Mouse (Mus musculus) monocyte, adult 5-6 weeks (primary cell): ENCODE data around the gene Fam104a. TPM values are rescaled to one million over a fixed set of nuclear protein-coding genes. Genes with fewer than 3 reads are reported as not detected.

ENCODE experiments used
- ATAC-seq: fragments of 153-309, 156-312 bp; replicated peaks from 2 replicates; pipeline ENCODE4 v1.8.0; 2017; ENCODE audit warnings: mild to moderate bottlenecking; ENCODE audit not compliant: low TSS enrichment, insufficient number of reproducible peaks, severe bottlenecking, poor library complexity, low FRiP score
- total RNA-seq: library from RNA; stranded (forward); fragments of 200-1000, 200-491, 200-594 nt; gene quantifications from 3 replicates; pipeline ENCODE4 v1.2.3, GENCODE M21; 2017

Gene Fam104a
- 17.2 to 28.1 TPM (median 27.7 TPM) in 3 replicates for total RNA-seq

DNA sequence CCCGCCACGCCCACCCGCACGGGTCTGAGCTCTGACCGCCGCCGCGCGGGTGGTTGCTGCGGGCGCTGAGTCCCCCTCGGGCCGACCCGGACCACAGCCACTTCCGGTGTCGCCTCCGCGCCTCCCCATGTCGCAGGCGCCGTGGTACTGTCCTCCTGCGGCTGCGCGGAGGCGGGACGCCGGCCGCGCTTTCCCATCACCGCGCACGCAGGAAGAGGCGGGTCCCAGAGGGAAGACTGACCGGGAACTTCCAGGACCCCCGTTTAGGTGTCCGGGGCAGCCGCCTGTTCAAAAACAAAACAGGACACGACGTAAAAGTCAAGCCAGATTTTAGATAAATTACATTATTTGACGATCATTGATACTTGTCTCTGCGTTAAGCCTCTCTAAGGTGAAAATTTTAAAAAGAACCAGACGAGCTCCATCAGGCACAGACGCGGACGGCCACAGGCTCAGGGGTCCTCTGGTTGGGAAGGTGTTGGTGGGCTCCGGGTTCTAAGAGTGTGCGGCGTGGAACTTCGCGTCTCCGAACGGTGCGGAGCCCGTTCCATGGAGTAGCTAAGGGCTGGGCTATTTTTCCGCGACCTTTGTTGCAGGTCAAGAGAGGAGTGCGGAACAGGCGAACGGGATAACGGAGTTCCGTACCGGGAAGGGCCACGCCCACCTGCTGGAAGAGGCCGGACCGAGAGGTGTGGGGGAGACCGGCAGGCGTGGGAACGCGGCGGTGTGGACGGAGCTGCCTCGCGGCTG, at the start of gene Fam104a, which contains the start of gene D11Wsu47e:
TSS of gene Fam104a (minus strand) at position 199 of the 750 bp plus-strand sequence.
TSS of gene D11Wsu47e (plus strand) at position 456 of the 750 bp plus-strand sequence.
- ATAC-seq = peak; percentile 83

GRCm38 (mm10) chr11:113731945-113732612, 48.1 kb upstream of the Fam104a start:
- no peak for ATAC-seq

DNA sequence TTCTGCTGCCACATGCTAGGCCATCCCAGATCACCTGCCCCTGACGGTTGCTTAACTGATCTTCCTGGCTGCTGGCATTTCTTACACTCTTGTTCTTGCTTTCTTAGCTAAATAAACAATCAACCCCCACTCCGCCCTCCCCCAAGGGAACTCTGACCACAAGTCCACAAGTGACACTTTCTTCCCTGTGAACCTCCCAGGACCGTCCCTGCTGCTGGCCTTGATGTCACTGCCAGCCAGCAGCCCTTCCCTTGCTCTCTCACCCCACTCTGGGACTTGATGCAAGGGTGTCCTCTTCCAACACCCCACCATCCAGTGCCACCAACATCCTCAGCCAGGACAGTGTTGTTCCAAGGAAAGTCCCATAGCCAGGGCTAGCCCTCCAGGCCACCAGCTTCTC, 46.9 kb upstream of the Fam104a start:
- no peak for ATAC-seq

DNA sequence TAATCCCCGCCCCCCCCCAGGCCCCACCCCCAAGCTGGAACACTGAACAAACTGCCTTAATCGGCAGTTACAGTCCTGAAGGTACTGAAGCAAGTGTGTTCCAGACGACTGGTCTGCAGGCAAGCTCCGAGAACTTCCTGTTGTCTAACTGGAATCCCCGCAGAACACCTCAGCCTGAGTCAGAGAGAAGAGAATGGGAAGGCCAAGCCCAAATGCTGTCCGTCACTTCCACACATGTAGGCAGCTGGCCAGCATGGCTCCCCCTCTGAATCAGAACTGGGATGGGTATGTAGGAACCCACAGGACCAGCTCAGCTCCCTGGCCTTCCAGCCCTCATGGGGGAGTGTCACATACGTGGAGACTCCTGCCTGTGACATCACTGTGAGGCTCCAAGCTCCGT, 46.0 kb upstream of the Fam104a start:
- ATAC-seq = no peak

GRCm38 (mm10) chr11:113729239-113729638, 45.3 kb upstream of the Fam104a start:
- ATAC-seq = no peak

DNA sequence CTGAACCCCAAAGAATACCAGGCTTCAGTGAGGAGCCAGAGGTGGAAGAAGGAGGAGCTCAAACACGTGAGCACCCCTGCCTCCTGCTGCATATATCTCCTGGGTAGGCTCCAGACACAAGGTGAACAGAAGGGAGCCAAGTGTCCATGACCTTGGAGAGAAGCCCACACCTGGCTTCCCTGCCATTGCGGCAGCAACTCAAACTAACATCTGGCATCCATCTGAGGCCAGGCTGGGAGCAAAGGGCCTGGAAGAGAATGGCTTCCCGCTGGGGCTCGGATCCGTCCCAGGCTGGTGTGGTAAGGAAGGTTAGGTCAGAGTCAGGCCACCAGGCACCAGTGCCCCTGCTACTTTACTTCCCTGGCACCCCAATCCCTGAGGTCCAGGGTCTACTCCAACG, 44.0 kb upstream of the Fam104a start:
- no peak for ATAC-seq

GRCm38 (mm10) chr11:113726994-113727888, 43.3 kb upstream of the Fam104a start:
- ATAC-seq = no peak

DNA sequence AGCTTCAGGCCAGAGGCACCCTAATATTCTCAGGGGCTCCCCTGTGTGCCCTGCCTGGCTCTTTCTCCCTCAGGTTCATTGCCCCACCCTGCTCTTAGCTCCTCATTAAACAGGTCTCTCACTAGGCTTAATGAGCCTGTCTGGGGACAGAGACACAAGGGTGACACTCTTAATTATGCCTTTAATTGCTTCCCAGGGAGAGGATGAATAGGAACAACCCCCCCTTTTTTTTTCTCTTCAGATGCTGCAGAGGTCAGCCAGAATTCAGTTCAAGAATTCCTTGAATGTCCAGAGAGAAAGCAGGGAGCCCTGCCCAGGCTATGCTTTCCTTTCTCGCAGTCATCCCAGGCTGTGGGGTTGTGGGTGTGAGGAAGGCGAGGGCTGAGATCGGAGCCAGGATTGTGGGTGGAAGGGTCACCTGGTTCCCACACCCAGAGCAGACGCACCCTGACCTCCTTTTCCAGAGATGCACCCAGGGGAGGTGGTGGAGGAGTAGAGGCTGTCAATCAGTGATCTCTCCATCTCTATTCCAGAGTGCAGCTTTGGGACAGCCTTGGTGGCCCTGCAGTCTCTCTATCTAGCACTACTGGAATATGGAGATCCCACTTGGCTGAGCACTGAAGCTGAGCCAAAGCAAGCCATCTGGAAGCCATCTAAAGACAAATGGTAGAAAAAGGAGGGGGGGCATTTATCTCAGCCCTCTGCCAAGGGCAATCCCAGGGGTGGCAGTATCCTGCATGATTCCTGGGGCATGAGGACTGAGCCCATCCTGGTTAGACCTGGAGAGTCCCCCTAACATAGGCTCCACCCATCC, 41.5 kb upstream of the Fam104a start:
- no peak for ATAC-seq

DNA sequence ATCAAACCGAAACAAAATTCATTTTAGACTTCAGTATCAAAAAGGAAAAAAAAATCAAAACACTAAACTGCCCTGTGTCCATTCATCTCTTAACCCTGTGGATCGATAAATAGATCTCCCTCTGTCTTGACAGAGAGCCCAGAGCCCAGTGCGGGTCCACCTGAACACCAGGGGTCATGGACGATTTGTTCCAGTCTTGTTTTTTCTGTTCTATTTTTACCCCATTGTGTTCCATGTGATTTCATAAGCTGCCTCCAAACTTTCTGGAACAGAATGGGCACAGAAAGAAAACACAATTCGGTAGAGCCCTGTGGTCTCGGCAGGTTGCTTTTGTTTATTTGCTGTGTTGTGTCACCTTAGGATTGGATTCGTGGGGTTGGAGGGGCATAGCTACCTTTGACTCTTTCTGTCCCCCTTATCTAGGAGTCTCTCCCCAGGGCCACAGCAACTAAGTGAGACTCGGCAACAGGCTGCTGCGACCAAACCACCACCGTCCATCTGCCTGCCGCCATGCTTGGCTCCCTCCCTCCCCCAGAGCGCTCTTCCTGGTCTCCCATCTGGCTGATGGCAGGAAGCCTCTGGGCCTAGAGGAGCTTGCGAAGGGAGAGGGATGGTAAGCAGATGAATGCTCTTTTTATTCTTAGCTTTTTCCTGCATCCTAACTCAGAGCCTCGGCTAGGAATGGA, 38.6 kb upstream of the Fam104a start:
- ATAC-seq = no peak

- ATAC-seq = no peak
These were observed 33.9 kb upstream of the Fam104a start for GRCm38 (mm10) chr11:113717767-113718424.

DNA sequence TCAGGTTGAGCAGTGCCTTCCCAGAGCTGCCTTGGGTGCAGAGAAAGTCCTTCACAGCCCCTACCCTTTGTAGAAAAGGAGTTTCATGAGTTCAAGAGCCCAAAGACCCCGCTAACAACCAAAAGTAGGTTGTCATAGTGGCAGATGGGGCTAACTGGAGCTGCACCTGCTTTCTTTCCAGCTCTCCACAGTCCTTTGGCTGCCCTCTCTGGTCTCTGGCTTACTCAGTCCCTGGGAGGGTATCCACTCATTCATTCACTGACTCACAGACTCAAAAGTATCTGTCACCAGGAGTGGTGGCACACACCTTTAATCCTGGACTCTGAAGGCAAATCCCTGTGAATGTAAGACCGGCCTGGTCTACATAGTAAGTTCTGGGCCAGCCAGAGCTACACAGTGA, 32.2 kb upstream of the Fam104a start:
- ATAC-seq = no peak

DNA sequence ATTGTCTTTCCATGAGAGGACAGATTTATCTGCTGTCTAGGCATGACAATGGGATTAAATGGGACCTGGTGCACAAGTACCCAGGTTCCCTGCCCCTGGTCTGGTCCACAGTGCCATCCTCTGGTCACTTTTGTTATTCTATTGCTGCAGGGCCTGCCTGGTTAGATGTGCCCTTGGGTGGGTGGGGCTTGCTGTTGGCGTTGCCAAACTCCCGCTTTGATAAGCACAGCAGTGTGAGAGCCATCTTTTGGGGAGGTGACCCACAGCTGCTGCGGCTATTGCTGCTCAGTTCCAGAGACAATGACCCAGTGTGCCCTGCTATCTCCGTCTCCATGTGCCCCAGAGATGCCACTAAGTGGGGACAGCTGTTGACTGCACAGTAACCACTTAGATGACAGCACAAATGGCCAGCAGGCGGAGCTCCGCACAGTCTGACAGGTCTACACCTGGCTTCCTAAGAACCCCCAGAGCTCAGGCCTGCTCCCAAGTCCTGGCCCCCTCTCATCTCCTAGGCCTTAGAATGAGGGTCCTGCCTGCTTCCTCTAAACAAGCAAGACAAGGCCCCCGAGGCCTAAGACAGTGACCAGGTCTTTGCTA, 31.2 kb upstream of the Fam104a start:
- no peak for ATAC-seq

DNA sequence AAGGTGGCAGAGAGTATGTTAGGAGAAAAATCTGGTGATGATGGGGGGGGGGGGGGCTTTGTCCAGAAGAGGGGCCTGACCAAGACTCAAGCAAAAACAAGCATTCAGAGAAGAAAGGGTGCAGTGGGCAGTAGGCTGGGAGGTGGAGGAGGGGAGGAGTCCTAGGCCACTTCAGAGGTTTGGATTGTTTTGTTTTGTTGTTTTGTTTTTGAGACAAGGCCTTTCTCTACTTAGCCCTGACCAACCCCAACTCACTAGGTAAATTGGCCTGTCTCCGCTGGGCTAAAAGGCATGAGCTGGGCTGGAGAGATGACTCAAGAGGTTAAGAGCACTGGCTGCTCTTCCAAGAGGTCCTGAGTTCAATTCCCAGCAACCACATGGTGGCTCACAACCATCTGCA, 27.1 kb upstream of the Fam104a start:
- no peak for ATAC-seq

DNA sequence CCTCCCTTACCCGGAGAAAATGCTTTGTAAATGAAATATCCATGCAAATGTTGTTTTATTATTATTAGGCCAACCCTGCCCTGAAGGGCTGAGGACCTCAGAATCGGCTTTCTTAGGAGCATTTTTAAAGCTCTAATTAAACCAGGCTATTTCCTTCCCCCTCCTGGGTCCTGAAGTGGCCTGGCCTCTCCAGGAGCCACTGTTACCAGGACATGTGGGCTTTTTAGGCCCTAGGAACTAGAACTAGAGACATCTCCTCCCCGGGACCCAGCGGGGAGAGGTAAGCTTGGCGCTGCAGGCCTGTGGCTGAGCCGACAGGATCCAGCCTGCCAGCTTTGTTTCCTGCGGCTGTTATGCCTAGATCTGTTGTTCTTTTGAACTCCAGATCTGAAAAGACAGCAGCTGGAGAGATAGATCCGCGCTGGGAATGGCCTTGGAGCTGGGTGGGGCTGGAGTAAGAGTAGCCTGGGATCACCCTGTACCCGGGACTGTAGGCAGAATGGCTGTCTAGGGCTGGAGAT, 26.4 kb upstream of the Fam104a start:
- ATAC-seq = no peak

GRCm38 (mm10) chr11:113709731-113710256, 25.8 kb upstream of the Fam104a start, which contains the start of gene Cpsf4l:
Cpsf4l (minus strand) TSS chr11:113710017.
- no peak for ATAC-seq

- ATAC-seq = no peak
These were observed 25.3 kb upstream of the Fam104a start for GRCm38 (mm10) chr11:113709272-113709671.
